Mouse (Mus musculus) forebrain, embryonic 10.5 days (tissue): ENCODE data around the gene Ptcd2. TPM values are rescaled to one million over a fixed set of nuclear protein-coding genes. Genes with fewer than 3 reads are reported as not detected.
A peak's percentile ranks its signal among the peaks of the same experiment; 100 is the strongest.

Experiments
- DNase-seq: peaks from one replicate; pipeline ENCODE4 v3.0.0-alpha.2; 2017; ENCODE audit warnings: low spot score; ENCODE audit errors: extremely low spot score
- H3K27ac ChIP-seq: fragments of 300-500 bp; sonication (generic); 2 replicates; pipeline ENCODE4 v1.5.1; 2016; ENCODE audit warnings: mild to moderate bottlenecking
- H3K27me3 ChIP-seq: fragments of 300-500 bp; sonication (generic); 2 replicates; pipeline ENCODE4 v1.6.1; 2016; ENCODE audit warnings: mild to moderate bottlenecking; ENCODE audit not compliant: poor library complexity, severe bottlenecking
- H3K36me3 ChIP-seq: fragments of 300-500 bp; sonication (generic); replicated peaks from 2 replicates; pipeline ENCODE4 v1.6.1; 2016; ENCODE audit warnings: mild to moderate bottlenecking, moderate library complexity
- H3K4me1 ChIP-seq: fragments of 300-500 bp; sonication (generic); 2 replicates; pipeline ENCODE4 v1.6.1; 2016
- H3K4me3 ChIP-seq: fragments of 300-500 bp; sonication (generic); 2 replicates; pipeline ENCODE4 v1.5.1; 2016; ENCODE audit warnings: mild to moderate bottlenecking, moderate library complexity
- H3K9me3 ChIP-seq: fragments of 300-500 bp; sonication (generic); 2 replicates; pipeline ENCODE4 v1.6.1; 2016; ENCODE audit warnings: mild to moderate bottlenecking, moderate library complexity
- WGBS: fragments of 180-500 bp; shearing (Covaris S2); methylation state at CpG from one replicate; pipeline ENCODE4 v1.1.7; 2016; 5-methylcytosine and 5-hydroxymethylcytosine counted together
- polyA plus RNA-seq: library from polyadenylated mRNA; unstranded; fragments of >200 nt; fragmentation: Nextera tagmentation; extraction: Ambion mirVana; gene quantifications from 2 replicates; pipeline ENCODE4 v1.2.1, GENCODE M21; 2016

The Ptcd2 gene
- polyA plus RNA-seq, 1 experiment from 2014 or later = 54.6 TPM

DNA sequence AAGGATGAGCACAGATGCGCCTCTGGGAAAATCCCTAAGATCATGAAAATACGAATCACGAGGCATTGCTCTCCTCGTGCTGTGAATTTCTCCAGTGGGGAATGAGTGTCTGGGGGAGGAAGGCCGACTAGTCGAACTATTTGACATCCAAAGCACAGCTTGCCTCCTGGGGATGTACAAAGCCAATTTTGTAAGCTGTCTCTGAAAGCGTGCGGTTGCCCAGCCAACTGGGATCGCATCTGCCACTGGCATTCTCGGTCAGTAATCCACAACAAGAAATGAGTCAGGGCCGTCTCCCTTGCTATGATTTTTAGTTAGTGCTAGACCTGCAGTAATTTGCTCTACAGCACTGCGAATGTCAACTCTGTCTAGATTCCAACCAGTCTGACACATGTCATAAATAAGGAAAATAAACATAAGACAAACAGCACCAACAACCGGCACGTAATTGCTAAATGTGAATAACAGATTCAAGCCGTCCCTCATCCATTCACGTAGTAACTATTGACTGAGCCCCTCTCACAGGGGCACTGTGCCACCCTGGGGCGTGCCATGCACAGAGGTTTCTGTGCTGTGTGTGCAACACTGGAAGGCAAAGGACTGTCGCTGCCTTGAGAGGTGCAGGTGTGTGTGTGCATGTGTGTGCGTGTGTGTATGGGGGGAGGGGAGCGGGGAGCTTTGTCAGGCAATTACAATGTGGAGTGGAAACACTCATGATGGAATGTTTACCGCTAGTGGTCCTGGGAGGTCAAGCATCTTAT is 59.9 kb downstream of the Ptcd2 start:
- WGBS = 85% methylated on average over 21 of the region's 21 CpGs
- DNase-seq = peak; percentile 13
- H3K4me1 ChIP-seq = peaks cover 19% of the 10 kb centered on the region
- H3K27ac ChIP-seq = peak overlapping the region; percentile 48; the same call in 1 of the 2 replicates
- H3K36me3 ChIP-seq = no peaks in the 10 kb centered on the region
- no peaks in the 10 kb centered on the region for H3K27me3 ChIP-seq
- no peaks in the 10 kb centered on the region for H3K9me3 ChIP-seq
- no peak overlapping the region for H3K4me3 ChIP-seq

DNA sequence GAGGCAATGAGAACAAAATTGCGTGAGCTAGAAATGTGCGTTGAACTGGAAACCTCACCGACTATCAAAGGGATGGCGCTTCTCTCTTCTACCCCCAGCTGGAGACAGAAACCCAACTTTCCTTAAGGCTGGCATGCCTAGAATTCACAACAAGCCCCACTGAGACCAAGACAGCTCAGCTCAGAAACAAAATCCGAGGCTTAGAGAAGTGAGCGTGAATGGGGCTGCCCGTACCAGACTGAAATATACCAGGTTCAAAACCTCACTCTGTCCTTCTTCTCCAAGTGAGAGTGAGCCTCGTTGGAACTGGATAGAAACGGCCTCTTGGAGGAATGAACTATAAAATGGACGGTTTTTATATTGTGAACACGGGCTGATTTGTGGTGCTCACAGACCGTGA is 60.6 kb downstream of the Ptcd2 start:
- H3K9me3 ChIP-seq = no peaks in the 10 kb centered on the region
- no peaks in the 10 kb centered on the region for H3K27me3 ChIP-seq
- no peak for DNase-seq
- H3K36me3 ChIP-seq = no peaks in the 10 kb centered on the region
- WGBS = 90% methylated on average over 12 of the region's 12 CpGs
- H3K4me3 ChIP-seq = no peak overlapping the region
- H3K4me1 ChIP-seq = peaks cover 23% of the 10 kb centered on the region
- H3K27ac ChIP-seq = no peak overlapping the region

DNA sequence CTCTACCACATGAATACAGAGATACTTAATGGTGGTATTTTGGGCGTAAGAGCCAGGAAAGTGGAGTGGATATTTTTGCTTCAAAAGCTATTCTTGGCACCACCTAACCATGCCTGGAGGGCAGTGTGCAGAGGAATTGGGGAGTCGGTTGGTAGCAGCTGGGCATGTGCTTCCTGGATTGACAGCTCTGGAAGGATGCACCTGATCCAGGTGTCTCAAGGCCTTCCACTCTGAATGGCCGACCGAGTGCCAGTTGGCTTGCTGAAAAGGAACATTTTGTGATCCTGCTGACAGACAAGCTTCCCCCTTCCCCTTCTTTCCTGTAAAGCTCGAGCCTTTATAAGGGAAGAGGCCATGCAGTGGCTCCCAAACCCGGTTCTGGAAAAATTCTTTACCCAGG is 61.5 kb downstream of the Ptcd2 start:
- Histone ChIP-seq H3K9me3 (no peaks in the 10 kb centered on the region), H3K4me3 (no peak overlapping the region), H3K27me3 (no peaks in the 10 kb centered on the region), H3K36me3 (no peaks in the 10 kb centered on the region), H3K27ac (no peak overlapping the region), H3K4me1 (peaks cover 23% of the 10 kb centered on the region)
- WGBS = 89% methylated on average over 6 of the region's 6 CpGs
- DNase-seq = no peak

DNA sequence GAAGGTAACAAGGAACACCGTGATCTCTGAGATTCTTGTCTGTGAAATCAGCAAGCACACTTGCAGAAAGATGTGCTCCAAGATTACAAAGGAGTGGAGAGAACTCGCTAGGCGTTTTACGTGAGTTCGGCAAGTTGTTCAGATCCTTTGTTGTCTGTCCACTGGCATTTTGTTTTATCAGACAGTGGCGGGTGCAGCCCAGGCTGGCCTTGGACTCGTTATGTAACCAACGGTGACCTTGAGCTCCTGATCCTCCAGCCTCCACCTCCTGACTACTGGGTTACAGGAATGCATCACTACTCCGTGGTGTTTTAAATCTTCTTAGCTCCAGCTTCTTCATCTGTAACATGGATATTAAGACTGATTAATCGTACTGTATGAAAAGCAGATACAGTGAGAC is 65.2 kb downstream of the Ptcd2 start:
- WGBS = 80% methylated on average over 10 of the region's 10 CpGs
- H3K36me3 ChIP-seq = no peaks in the 10 kb centered on the region
- peaks cover 13% of the 10 kb centered on the region for H3K4me1 ChIP-seq
- no peaks in the 10 kb centered on the region for H3K27me3 ChIP-seq
- H3K27ac ChIP-seq = no peak overlapping the region
- DNase-seq = no peak
- H3K4me3 ChIP-seq = no peak overlapping the region
- H3K9me3 ChIP-seq = no peaks in the 10 kb centered on the region

DNA sequence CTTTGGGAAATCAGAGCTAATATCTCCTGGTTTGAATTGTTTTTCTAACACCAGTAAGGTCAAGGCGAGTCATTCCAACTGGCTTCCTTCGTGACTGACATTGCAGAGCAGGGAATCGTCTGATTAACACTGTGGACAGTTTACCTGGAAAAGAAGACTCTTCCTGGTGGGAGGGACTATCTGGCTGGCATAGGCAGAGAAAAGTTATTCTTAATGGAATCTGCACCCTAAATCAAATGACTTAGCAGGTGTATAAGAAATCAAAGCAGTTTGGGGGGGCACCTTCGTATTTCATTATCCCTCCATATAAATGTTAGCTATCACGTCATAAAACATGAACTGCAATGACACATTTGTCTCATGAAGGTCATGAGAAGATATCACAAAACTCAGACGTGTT is 66.0 kb downstream of the Ptcd2 start:
- no peaks in the 10 kb centered on the region for H3K27me3 ChIP-seq
- WGBS = 84% methylated on average over 6 of the region's 6 CpGs
- peaks cover 5% of the 10 kb centered on the region; the same call in 1 of the 2 replicates for H3K4me1 ChIP-seq
- H3K4me3 ChIP-seq = no peak overlapping the region
- no peak for DNase-seq
- no peak overlapping the region for H3K27ac ChIP-seq
- no peaks in the 10 kb centered on the region for H3K9me3 ChIP-seq
- H3K36me3 ChIP-seq = no peaks in the 10 kb centered on the region

DNA sequence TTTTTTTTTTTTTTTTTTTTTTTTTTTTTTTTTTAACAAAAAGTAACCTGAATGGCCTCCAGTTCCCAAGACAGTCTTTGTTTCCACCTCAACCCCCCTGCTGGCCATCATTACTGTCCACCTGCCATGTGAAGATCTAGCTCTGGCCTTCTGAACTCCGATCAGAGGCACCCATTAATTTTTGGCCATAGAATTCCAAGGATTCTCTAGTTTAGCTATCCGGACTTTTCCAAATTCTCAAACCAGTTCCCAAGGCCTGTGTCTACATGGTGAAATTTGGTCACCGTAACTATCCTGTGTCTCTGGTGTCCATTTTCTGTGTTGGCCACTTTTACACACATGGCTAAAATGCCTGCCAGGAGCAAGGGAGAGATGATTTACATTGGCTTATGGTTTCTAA is 67.0 kb downstream of the Ptcd2 start:
- no peak overlapping the region for H3K4me3 ChIP-seq
- H3K4me1 ChIP-seq = peaks cover 4% of the 10 kb centered on the region; the same call in 1 of the 2 replicates
- DNase-seq = no peak
- over 99% methylated on average over 3 of the region's 3 CpGs for WGBS
- no peaks in the 10 kb centered on the region for H3K27me3 ChIP-seq
- H3K36me3 ChIP-seq = no peaks in the 10 kb centered on the region
- no peaks in the 10 kb centered on the region for H3K9me3 ChIP-seq
- H3K27ac ChIP-seq = no peak overlapping the region

DNA sequence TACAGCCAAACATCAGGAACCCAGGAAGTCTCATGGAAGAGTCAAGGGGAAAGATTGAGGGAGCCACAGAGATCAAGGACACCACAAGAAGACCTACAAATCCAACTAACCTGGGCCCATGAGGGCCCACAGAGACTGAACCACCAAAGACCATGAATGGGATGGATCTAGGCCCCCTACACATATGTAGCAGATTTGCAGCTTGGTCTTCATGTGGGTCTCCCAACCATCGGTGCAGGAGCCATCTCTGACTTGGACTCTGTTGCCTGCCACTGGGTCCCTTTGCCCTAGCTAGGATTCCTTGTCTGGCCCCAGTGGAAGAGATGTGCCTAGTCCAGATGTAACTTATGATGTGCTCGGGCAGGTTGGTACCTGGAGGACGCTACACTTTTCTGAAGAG is 72.5 kb downstream of the Ptcd2 start:
- no peak overlapping the region for H3K27ac ChIP-seq
- DNase-seq = no peak
- H3K4me1 ChIP-seq = no peaks in the 10 kb centered on the region
- H3K27me3 ChIP-seq = no peaks in the 10 kb centered on the region
- no peaks in the 10 kb centered on the region for H3K36me3 ChIP-seq
- WGBS = 90% methylated on average over 3 of the region's 3 CpGs
- H3K4me3 ChIP-seq = no peak overlapping the region
- H3K9me3 ChIP-seq = no peaks in the 10 kb centered on the region

Other genes starting within 250 kb of the Ptcd2 start
- gene Zfp366, start 159.9 kb downstream of the Ptcd2 start, polyA plus RNA-seq = 0.36 and 0.47 TPM in 2 replicates
- gene Mrps27, start 81 bp upstream of the Ptcd2 start, polyA plus RNA-seq = 84.1 and 85.3 TPM in 2 replicates
- gene Map1b, start 171.8 kb upstream of the Ptcd2 start, polyA plus RNA-seq = 403 and 460 TPM in 2 replicates